In genomic region chr4:12263197-12263596, GRCm38 (mm10) we compare ENCODE assay signal across 15 mouse cellular contexts.
DNase-seq lines count a peak whose midpoint lies in the region; ATAC-seq and TF ChIP-seq lines count a peak whose summit lies in the region.
"Had no signal": no experiment of that assay in that cellular context is flagged by ENCODE, and none has a peak within 500 bp of the region (broad histone marks: within the 10 kb centered on the region; RNA-seq: fewer than 3 reads in every experiment).

No protein-coding gene starts in this region.

- DNase-seq in brain, embryonic 14.5 days (ENCODE audit: low read depth), result peak; percentile 92
- DNase-seq in forebrain, embryonic 11.5 days (ENCODE audit: low spot score), result no peak
- peak; percentile 70 for DNase-seq in hindbrain, embryonic 14.5 days (ENCODE audit: low spot score)
- DNase-seq in adrenal gland, postnatal 25 days, result no peak
- no peak for DNase-seq in ovary, adult 18-20 months (ENCODE audit: low spot score)
- no peak for DNase-seq in layer of hippocampus, adult 2 months (ENCODE audit: low spot score in 2 of 2)
- DNase-seq: cerebellum, postnatal 36 days; heart, postnatal 4 days; thymus, postnatal 4 days had no signal

- peak; percentile 90 for ATAC-seq in forebrain, embryonic 11.5 days (replicated peaks; ENCODE audit: low FRiP score)
- peak; percentile 90 for ATAC-seq in hindbrain, embryonic 14.5 days (ENCODE audit: low FRiP score)
- peak; percentile 92 for ATAC-seq in midbrain, embryonic 16.5 days
- ATAC-seq: activated CD4-positive, CD25-positive, alpha-beta regulatory T cell, adult 4 months; CD4-positive, CD25-positive, alpha-beta regulatory T cell, adult 4 months had no signal

- no peak overlapping the region for H3K27ac ChIP-seq in forebrain, embryonic 11.5 days (ENCODE audit: low read depth, low read length)
- peak overlapping the region; percentile 38 for H3K27ac ChIP-seq in hindbrain, embryonic 14.5 days
- peak overlapping the region; percentile 69 for H3K27ac ChIP-seq in midbrain, embryonic 16.5 days (ENCODE audit: low read length)
- H3K27ac ChIP-seq in layer of hippocampus, adult 2 months, result no peak overlapping the region
- H3K27ac ChIP-seq: kidney, postnatal 0 days; limb, embryonic 12.5 days; stomach, embryonic 15.5 days had no signal

- no peaks in the 10 kb centered on the region for H3K36me3 ChIP-seq in forebrain, embryonic 11.5 days (ENCODE audit: control insufficient read depth, insufficient read depth, low read length)
- H3K36me3 ChIP-seq in hindbrain, embryonic 14.5 days (replicated peaks; ENCODE audit: control insufficient read depth, insufficient read depth), result no peaks in the 10 kb centered on the region
- H3K36me3 ChIP-seq in midbrain, embryonic 16.5 days (ENCODE audit: control insufficient read depth, insufficient read depth, low read length), result no peaks in the 10 kb centered on the region
- H3K36me3 ChIP-seq: limb, embryonic 12.5 days; stomach, embryonic 15.5 days had no signal

- no peaks in the 10 kb centered on the region for H3K9me3 ChIP-seq in forebrain, embryonic 11.5 days (ENCODE audit: control insufficient read depth, low read length)
- H3K9me3 ChIP-seq in hindbrain, embryonic 14.5 days (ENCODE audit: control insufficient read depth, low read length), result no peaks in the 10 kb centered on the region
- H3K9me3 ChIP-seq in midbrain, embryonic 16.5 days (replicated peaks; ENCODE audit: control insufficient read depth, low read length, poor library complexity, severe bottlenecking), result no peaks in the 10 kb centered on the region
- H3K9me3 ChIP-seq: limb, embryonic 12.5 days; stomach, embryonic 15.5 days had no signal

- TF ChIP-seq POLR2A in brain, embryonic 14.5 days (IDR thresholded peaks at IDR 0.05; ENCODE audit: borderline replicate concordance, extremely low read depth, insufficient read depth, insufficient read length, poor library complexity, severe bottlenecking), result no peak

- no peak overlapping the region for H3K9ac ChIP-seq in forebrain, embryonic 11.5 days (ENCODE audit: low read length)
- no peak overlapping the region for H3K9ac ChIP-seq in hindbrain, embryonic 14.5 days
- peak overlapping the region; percentile 52; the same call in 1 of the 2 replicates for H3K9ac ChIP-seq in midbrain, embryonic 16.5 days (ENCODE audit: low read depth, low read length)
- H3K9ac ChIP-seq: limb, embryonic 12.5 days; stomach, embryonic 15.5 days had no signal

- H3K4me2 ChIP-seq in forebrain, embryonic 11.5 days (ENCODE audit: low read depth, low read length, severe bottlenecking), result no peak overlapping the region
- H3K4me2 ChIP-seq in hindbrain, embryonic 14.5 days (replicated peaks), result peak overlapping the region; percentile 27
- H3K4me2 ChIP-seq in midbrain, embryonic 16.5 days (ENCODE audit: low read length), result peak overlapping the region; percentile 41
- H3K4me2 ChIP-seq: limb, embryonic 12.5 days; stomach, embryonic 15.5 days had no signal

- no peak for TF ChIP-seq CTCF in brain, embryonic 14.5 days (IDR thresholded peaks at IDR 0.05; ENCODE audit: borderline replicate concordance, extremely low read depth, insufficient read depth, insufficient read length)
- no peak for TF ChIP-seq CTCF in layer of hippocampus, adult 2 months (conservative IDR thresholded peaks at IDR 0.05)

- no peaks in the 10 kb centered on the region for H3K27me3 ChIP-seq in forebrain, embryonic 11.5 days (ENCODE audit: control insufficient read depth, insufficient read depth, low read length)
- H3K27me3 ChIP-seq in hindbrain, embryonic 14.5 days (ENCODE audit: control insufficient read depth, insufficient read depth, low read length), result no peaks in the 10 kb centered on the region
- no peaks in the 10 kb centered on the region for H3K27me3 ChIP-seq in midbrain, embryonic 16.5 days (ENCODE audit: control insufficient read depth, insufficient read depth, low read depth, low read length)
- H3K27me3 ChIP-seq: limb, embryonic 12.5 days; stomach, embryonic 15.5 days had no signal

- 35% methylated on average over 10 of the region's 10 CpGs for WGBS in forebrain, embryonic 11.5 days
- WGBS in hindbrain, embryonic 14.5 days, result 14% methylated on average over 10 of the region's 10 CpGs
- 16% methylated on average over 10 of the region's 10 CpGs for WGBS in midbrain, embryonic 16.5 days

- no peaks in the 10 kb centered on the region for H3K4me1 ChIP-seq in forebrain, embryonic 11.5 days (replicated peaks; ENCODE audit: control insufficient read depth, insufficient read depth, low read length)
- peaks cover 5% of the 10 kb centered on the region for H3K4me1 ChIP-seq in hindbrain, embryonic 14.5 days (replicated peaks; ENCODE audit: control insufficient read depth, insufficient read depth, low read length)
- H3K4me1 ChIP-seq in midbrain, embryonic 16.5 days (ENCODE audit: control insufficient read depth, insufficient read depth, low read length), result peaks cover 6% of the 10 kb centered on the region; the same call in 1 of the 2 replicates
- H3K4me1 ChIP-seq: limb, embryonic 12.5 days; stomach, embryonic 15.5 days had no signal

- no peak overlapping the region for H3K4me3 ChIP-seq in forebrain, embryonic 11.5 days (ENCODE audit: low read depth, low read length)
- no peak overlapping the region for H3K4me3 ChIP-seq in hindbrain, embryonic 14.5 days (replicated peaks; ENCODE audit: low read length)
- H3K4me3 ChIP-seq in midbrain, embryonic 16.5 days (ENCODE audit: low read depth, low read length), result no peak overlapping the region
- no peak overlapping the region for H3K4me3 ChIP-seq in layer of hippocampus, adult 2 months
- H3K4me3 ChIP-seq: limb, embryonic 12.5 days; stomach, embryonic 15.5 days had no signal

Comparison
In these comparisons a context has a peak if more than half of its experiments do, and no peak if none do; other contexts are left out.
1. DNase-seq: peak in brain, embryonic 14.5 days (single experiment) and hindbrain, embryonic 14.5 days (single experiment); none in forebrain, embryonic 11.5 days (single experiment), adrenal gland, postnatal 25 days (single experiment), ovary, adult 18-20 months (single experiment) and layer of hippocampus, adult 2 months (0 of 2).
2. H3K27ac ChIP-seq: peak in hindbrain, embryonic 14.5 days (single experiment) and midbrain, embryonic 16.5 days (single experiment); none in forebrain, embryonic 11.5 days (single experiment) and layer of hippocampus, adult 2 months (single experiment).
3. Peak in every context shown above with its lines, with median percentiles within 50 percentile points of each other: ATAC-seq.